Mouse (Mus musculus): ENCODE data around the gene Phyhd1. TPM values are rescaled to one million over a fixed set of nuclear protein-coding genes. Genes with fewer than 3 reads are reported as not detected.

The Phyhd1 gene
- total and polyA plus RNA-seq, 3 experiments = 0.19 to 1.6 TPM; not detected in 1

GRCm38 (mm10) chr2:30238906-30239465 is 27.0 kb upstream of the Phyhd1 start:
- H3K9ac ChIP-seq (ENCODE audit: control insufficient read depth, low read depth, low read length, poor library complexity, severe bottlenecking) = peak overlapping the region; percentile 93; the same call in 1 of the 2 replicates
- H3K9me3 ChIP-seq (replicated peaks; ENCODE audit: insufficient read depth, low read length) = no peaks in the 10 kb centered on the region
- H3K4me3 ChIP-seq (ENCODE audit: control insufficient read depth in 1 of 2, insufficient read depth in 1 of 2, low read depth in 2 of 2, low read length in 2 of 2) = 0 out of 4 replicates have a peak overlapping the region, but pooled peaks of 1 of the 2 experiments have one; percentile 97
- DNase-seq (ENCODE audit: low read depth, low spot score) = no peak
- H3K79me2 ChIP-seq (ENCODE audit: control insufficient read depth, insufficient read depth, low read length, poor library complexity) = peaks cover 17% of the 10 kb centered on the region
- H3K27me3 ChIP-seq (ENCODE audit: control insufficient read depth in 1 of 2, insufficient read depth in 2 of 2, low read length in 2 of 2) = no peaks in the 10 kb centered on the region
- no peak for TF ChIP-seq POLR2A (IDR thresholded peaks at IDR 0.05; ENCODE audit: control insufficient read depth in 1 of 2, insufficient read depth in 1 of 2, low read depth in 1 of 2, low read length in 2 of 2, poor library complexity in 1 of 2)
- TF ChIP-seq ETS1 (IDR thresholded peaks at IDR 0.05; ENCODE audit: low read depth, low read length) = no peak
- no peak for TF ChIP-seq POLR2AphosphoS2 (IDR thresholded peaks at IDR 0.05; ENCODE audit: low read length)
- no peak for TF ChIP-seq JUND (IDR thresholded peaks at IDR 0.05; ENCODE audit: low read depth, low read length)
- no peak for TF ChIP-seq KAT2A (conservative IDR thresholded peaks at IDR 0.05; ENCODE audit: low read depth, low read length)
- no peak for TF ChIP-seq MYB (IDR thresholded peaks at IDR 0.05; ENCODE audit: low read depth, low read length)
- TF ChIP-seq MEF2A (IDR thresholded peaks at IDR 0.05; ENCODE audit: extremely low read depth, insufficient replicate concordance, low read depth, low read length, poor library complexity, severe bottlenecking) = no peak
- TF ChIP-seq MAFK (IDR thresholded peaks at IDR 0.05; ENCODE audit: borderline replicate concordance, low read depth, low read length) = no peak
- no peak for TF ChIP-seq USF1 (IDR thresholded peaks at IDR 0.05; ENCODE audit: low read depth, low read length)
- no peak for TF ChIP-seq NRF1 (IDR thresholded peaks at IDR 0.05; ENCODE audit: insufficient read depth, low read depth, low read length, poor library complexity, severe bottlenecking)
- TF ChIP-seq TAL1 (IDR thresholded peaks at IDR 0.05; ENCODE audit: low read length) = no peak
- TF ChIP-seq RCOR1 (IDR thresholded peaks at IDR 0.05; ENCODE audit: low read depth, low read length) = no peak
- H3K4me1 ChIP-seq (ENCODE audit: control insufficient read depth in 1 of 2, insufficient read depth in 2 of 2, low read length in 2 of 2) = peaks cover 9 to 20% of the 10 kb centered on the region in 2 experiments
- peaks cover 5 to 11% of the 10 kb centered on the region in 2 experiments for H3K36me3 ChIP-seq (ENCODE audit: control insufficient read depth in 1 of 2, insufficient read depth in 2 of 2, low read length in 2 of 2)
- no peak overlapping the region for H3K27ac ChIP-seq (ENCODE audit: control insufficient read depth, low read depth, low read length)

GRCm38 (mm10) chr2:30239777-30240176 is 26.2 kb upstream of the Phyhd1 start:
- H3K36me3 ChIP-seq (ENCODE audit: control insufficient read depth in 1 of 2, insufficient read depth in 2 of 2, low read length in 2 of 2) = peaks cover 5 to 11% of the 10 kb centered on the region in 2 experiments
- TF ChIP-seq MAX (IDR thresholded peaks at IDR 0.05; ENCODE audit: low read length) (peak; percentile 80), SMC3 (IDR thresholded peaks at IDR 0.05; ENCODE audit: low read depth, low read length) (no peak), KAT2A (conservative IDR thresholded peaks at IDR 0.05; ENCODE audit: low read depth, low read length) (no peak), HCFC1 (IDR thresholded peaks at IDR 0.05; ENCODE audit: low read depth, low read length) (peak; percentile 60), EP300 (IDR thresholded peaks at IDR 0.05; ENCODE audit: low read depth in 1 of 2, low read length in 2 of 2) (peak; percentile 68 to 70), TBP (IDR thresholded peaks at IDR 0.05; ENCODE audit: low read depth, low read length) (peak; percentile 42; the same call in 1 of the 2 replicates), USF2 (IDR thresholded peaks at IDR 0.05; ENCODE audit: borderline replicate concordance in 1 of 2, insufficient read depth in 1 of 2, low read depth in 1 of 2, low read length in 2 of 2) (no peak), UBTF (IDR thresholded peaks at IDR 0.05; ENCODE audit: borderline replicate concordance, insufficient read depth, low read depth, low read length) (no peak), ZC3H11A (IDR thresholded peaks at IDR 0.05; ENCODE audit: low read depth, low read length) (no peak), BHLHE40 (IDR thresholded peaks at IDR 0.05; ENCODE audit: borderline replicate concordance, low read depth, low read length) (no peak), ZMIZ1 (IDR thresholded peaks at IDR 0.05; ENCODE audit: low read depth, low read length) (no peak), GABPA (IDR thresholded peaks at IDR 0.05; ENCODE audit: low read depth, low read length) (no peak), ELF1 (IDR thresholded peaks at IDR 0.05; ENCODE audit: low read depth, low read length) (0 out of 2 replicates have a peak, but pooled peaks have one; percentile 11), NELFE (IDR thresholded peaks at IDR 0.05; ENCODE audit: low read depth, low read length) (peak; percentile 27; the same call in 1 of the 2 replicates), CTCF (IDR thresholded peaks at IDR 0.05 in 2 of 3, conservative IDR thresholded peaks at IDR 0.05 in 1 of 3; ENCODE audit: control insufficient read depth in 1 of 3, insufficient read depth in 1 of 3, low read depth in 2 of 3, low read length in 3 of 3, poor library complexity in 1 of 3, severe bottlenecking in 1 of 3) (no peak), POLR2A (IDR thresholded peaks at IDR 0.05; ENCODE audit: control insufficient read depth in 1 of 2, insufficient read depth in 1 of 2, low read depth in 1 of 2, low read length in 2 of 2, poor library complexity in 1 of 2) (peak in 1 of 2 experiments; percentile 21; a peak in 1 of 4 replicates), RAD21 (IDR thresholded peaks at IDR 0.05; ENCODE audit: low read depth, low read length) (no peak; the same call in 1 of the 2 replicates), ZNF384 (IDR thresholded peaks at IDR 0.05; ENCODE audit: low read depth, low read length) (no peak), MYC (IDR thresholded peaks at IDR 0.05; ENCODE audit: low read depth, low read length) (peak; percentile 79), TCF12 (IDR thresholded peaks at IDR 0.05; ENCODE audit: low read depth, low read length) (peak; percentile 65)

More at GRCm38 (mm10) chr2:30239777-30240176, 26.2 kb upstream of the Phyhd1 start:
- peak; percentile 92 for DNase-seq (ENCODE audit: low read depth, low spot score)
- Histone ChIP-seq H3K4me1 (ENCODE audit: control insufficient read depth in 1 of 2, insufficient read depth in 2 of 2, low read length in 2 of 2) (peaks cover 9 to 20% of the 10 kb centered on the region in 2 experiments), H3K9me3 (replicated peaks; ENCODE audit: insufficient read depth, low read length) (no peaks in the 10 kb centered on the region), H3K27me3 (ENCODE audit: control insufficient read depth in 1 of 2, insufficient read depth in 2 of 2, low read length in 2 of 2) (no peaks in the 10 kb centered on the region), H3K9ac (ENCODE audit: control insufficient read depth, low read depth, low read length, poor library complexity, severe bottlenecking) (no peak overlapping the region), H3K79me2 (ENCODE audit: control insufficient read depth, insufficient read depth, low read length, poor library complexity) (peaks cover 17% of the 10 kb centered on the region), H3K4me3 (ENCODE audit: control insufficient read depth in 1 of 2, insufficient read depth in 1 of 2, low read depth in 2 of 2, low read length in 2 of 2) (no peak overlapping the region), H3K27ac (ENCODE audit: control insufficient read depth, low read depth, low read length) (0 out of 2 replicates have a peak overlapping the region, but pooled peaks have one; percentile 6)

Measured in MEL (cell line).